Mouse (Mus musculus) kidney, postnatal 14 days (tissue): ENCODE measurements at regions not wholly inside any gene's neighbourhood (a gene's known extent, or its start where the extent isn't known, plus 50 kb on each side); places are given as distances from the start of the nearest gene placed in this dataset.

Source experiments
- DNase-seq: peaks from one replicate; pipeline ENCODE4 v3.0.0; 2022; ENCODE audit warnings: mixed read lengths

- DNase-seq, result no peak
These were observed 150.3 kb downstream of the Snx19 start for GRCm38 (mm10) chr9:30577243-30577642.

- DNase-seq, result no peak
These were observed 148.6 kb downstream of the Snx19 start for GRCm38 (mm10) chr9:30575531-30575930.

GRCm38 (mm10) chr9:30573294-30573693, 146.4 kb downstream of the Snx19 start:
- DNase-seq, result no peak

- no peak for DNase-seq
These were observed 144.1 kb downstream of the Snx19 start for GRCm38 (mm10) chr9:30571014-30571413.

- DNase-seq, result no peak
These were observed 138.1 kb downstream of the Snx19 start for GRCm38 (mm10) chr9:30564765-30565680.

GRCm38 (mm10) chr9:30563399-30563798, 136.5 kb downstream of the Snx19 start:
- no peak for DNase-seq

- no peak for DNase-seq
These were observed 128.0 kb downstream of the Snx19 start for GRCm38 (mm10) chr9:30554908-30555307.

- DNase-seq, result no peak
These were observed 125.8 kb downstream of the Snx19 start for GRCm38 (mm10) chr9:30552721-30553120.

- DNase-seq, result no peak
These were observed 123.1 kb downstream of the Snx19 start for GRCm38 (mm10) chr9:30549892-30550515.

- DNase-seq, result no peak
These were observed 113.0 kb downstream of the Snx19 start for GRCm38 (mm10) chr9:30539858-30540257.

- DNase-seq, result no peak
These were observed 109.7 kb downstream of the Snx19 start for GRCm38 (mm10) chr9:30536508-30537100.

GRCm38 (mm10) chr9:30534961-30535360, 108.1 kb downstream of the Snx19 start:
- DNase-seq, result no peak

- no peak for DNase-seq
These were observed 107.0 kb downstream of the Snx19 start for GRCm38 (mm10) chr9:30533780-30534343.

GRCm38 (mm10) chr9:30533091-30533779, 106.3 kb downstream of the Snx19 start:
- DNase-seq, result no peak

GRCm38 (mm10) chr9:30525086-30525485, 98.2 kb downstream of the Snx19 start:
- no peak for DNase-seq

GRCm38 (mm10) chr9:30524401-30525066, 97.6 kb downstream of the Snx19 start:
- no peak for DNase-seq

- no peak for DNase-seq
These were observed 96.9 kb downstream of the Snx19 start for GRCm38 (mm10) chr9:30523852-30524251.

GRCm38 (mm10) chr9:30522595-30523350, 95.9 kb downstream of the Snx19 start:
- no peak for DNase-seq

- DNase-seq, result no peak
These were observed 94.8 kb downstream of the Snx19 start for GRCm38 (mm10) chr9:30521556-30522240.

GRCm38 (mm10) chr9:30520853-30521439, 94.0 kb downstream of the Snx19 start:
- DNase-seq, result no peak
